Mouse (Mus musculus) limb, embryonic 11.5 days (tissue): ENCODE measurements around the gene Aldh1a2. TPM values are rescaled to one million over a fixed set of nuclear protein-coding genes. Genes with fewer than 3 reads are reported as not detected.

Source experiments
- ATAC-seq: fragments of 200-750 bp; cut with Nextera tagmentation; 2 replicates; pipeline ENCODE4 v1.8.0; 2017; ENCODE audit warnings: low read depth; ENCODE audit not compliant: insufficient number of reproducible peaks, low FRiP score, low TSS enrichment
- DNase-seq: peaks from one replicate; pipeline ENCODE4 v3.0.0-alpha.2; 2015; ENCODE audit warnings: low spot score
- H3K27ac ChIP-seq: fragments of 300-500 bp; sonication (generic); replicated peaks from 2 replicates; pipeline ENCODE4 v1.5.1; 2014; ENCODE audit warnings: low read depth, mild to moderate bottlenecking, low read length
- H3K27me3 ChIP-seq: fragments of 300-500 bp; sonication (generic); 2 replicates; pipeline ENCODE4 v1.6.1; 2014; ENCODE audit warnings: mild to moderate bottlenecking, low read length, mixed read lengths; ENCODE audit not compliant: control insufficient read depth, insufficient read depth
- H3K36me3 ChIP-seq: fragments of 300-500 bp; sonication (generic); 2 replicates; pipeline ENCODE4 v1.6.1; 2014; ENCODE audit warnings: mild to moderate bottlenecking, low read length, moderate library complexity, mixed read lengths; ENCODE audit not compliant: control insufficient read depth, insufficient read depth
- H3K4me1 ChIP-seq: fragments of 300-500 bp; sonication (generic); 2 replicates; pipeline ENCODE4 v1.6.1; 2014; ENCODE audit warnings: low read length, mixed read lengths; ENCODE audit not compliant: control insufficient read depth, insufficient read depth
- H3K4me2 ChIP-seq: fragments of 300-500 bp; sonication (generic); 2 replicates; pipeline ENCODE4 v1.6.1; 2014; ENCODE audit warnings: low read depth, mild to moderate bottlenecking, moderate library complexity; ENCODE audit not compliant: severe bottlenecking
- H3K4me3 ChIP-seq: fragments of 300-500 bp; sonication (generic); 2 replicates; pipeline ENCODE4 v1.5.1; 2014; ENCODE audit warnings: low read depth, low read length
- H3K9ac ChIP-seq: fragments of 300-500 bp; sonication (generic); 2 replicates; pipeline ENCODE4 v1.6.1; 2014; ENCODE audit warnings: mild to moderate bottlenecking, low read length
- H3K9me3 ChIP-seq: fragments of 300-500 bp; sonication (generic); 2 replicates; pipeline ENCODE4 v1.6.1; 2016; ENCODE audit warnings: low read length; ENCODE audit not compliant: control insufficient read depth
- WGBS: fragments of 180-500 bp; shearing (Covaris S2); extraction: QIAGEN DNeasy Blood & Tissue Kit; methylation state at CpG from one replicate; pipeline ENCODE4 v1.1.7; 2014; 5-methylcytosine and 5-hydroxymethylcytosine counted together
- polyA plus RNA-seq: library from polyadenylated mRNA; unstranded; fragments of >200 nt; fragmentation: Nextera tagmentation; extraction: Ambion mirVana; gene quantifications from 2 replicates; pipeline ENCODE4 v1.2.1, GENCODE M21; 2014

Aldh1a2 gene
- polyA plus RNA-seq, 1 experiment from 2014 or later: 42.3 TPM

DNA sequence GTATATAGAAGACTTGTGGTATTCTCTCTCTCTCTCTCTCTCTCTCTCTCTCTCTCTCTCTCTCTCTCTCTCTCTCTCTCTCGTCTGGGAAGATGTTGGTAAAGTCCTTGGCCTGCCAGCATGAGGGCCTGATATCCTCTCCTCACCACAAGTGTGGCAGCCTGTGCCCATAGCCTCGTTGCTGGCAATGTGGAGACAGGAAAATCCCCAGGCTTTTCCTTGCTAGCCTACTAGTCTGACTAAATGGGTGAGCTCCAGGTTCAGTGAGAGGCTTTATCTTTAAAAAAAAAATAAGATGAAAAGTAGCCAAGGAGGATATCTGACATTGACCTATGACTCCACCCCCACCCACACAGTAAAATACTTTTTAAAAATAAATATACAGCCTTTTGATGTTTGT lies 4.8 kb downstream of the Aldh1a2 start:
- no peaks in the 10 kb centered on the region; the same call in 1 of the 2 replicates for H3K4me1 ChIP-seq
- H3K27me3 ChIP-seq: peaks cover 28% of the 10 kb centered on the region
- H3K9ac ChIP-seq: no peak overlapping the region
- H3K36me3 ChIP-seq: no peaks in the 10 kb centered on the region
- no peak overlapping the region for H3K4me3 ChIP-seq
- H3K4me2 ChIP-seq: no peak overlapping the region
- H3K9me3 ChIP-seq: no peaks in the 10 kb centered on the region
- no peak overlapping the region for H3K27ac ChIP-seq
- no peak for ATAC-seq
- DNase-seq: no peak
- WGBS: 62% methylated on average over 2 of the region's 2 CpGs

DNA sequence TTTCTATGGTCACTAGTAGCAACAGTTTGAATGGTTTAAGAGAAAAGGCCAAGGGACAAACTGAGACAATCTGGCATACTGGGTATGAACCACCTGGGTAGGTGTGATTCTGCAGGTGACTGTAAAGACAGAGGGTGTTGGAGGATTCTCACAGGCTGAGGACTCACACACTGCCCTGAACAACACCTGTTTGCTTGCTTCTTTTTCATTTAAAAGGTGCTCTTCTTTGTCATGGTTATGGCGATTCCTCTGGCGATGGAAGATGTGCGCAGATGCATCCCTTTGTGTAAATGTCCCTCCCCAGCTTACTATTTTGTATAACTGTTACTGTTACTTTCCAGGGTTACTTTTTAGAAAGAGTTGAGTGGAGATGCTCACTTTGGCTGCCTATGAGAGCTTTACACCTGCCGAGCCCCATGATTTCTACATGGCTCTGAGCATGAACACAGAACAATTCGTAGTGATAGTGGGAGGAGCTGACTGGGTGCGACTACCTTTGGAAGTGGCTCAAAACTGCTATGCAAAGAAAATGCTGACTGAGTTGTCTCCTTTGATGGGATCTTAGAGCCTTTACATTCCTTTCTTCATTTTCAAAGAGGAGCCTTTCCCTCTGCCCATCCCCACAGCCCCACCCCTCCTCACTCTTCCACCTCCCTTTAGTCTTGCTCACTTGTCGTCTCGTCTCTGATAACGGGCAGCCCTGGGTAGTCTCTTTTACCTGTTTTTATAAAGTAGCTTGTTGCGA lies 11.8 kb downstream of the Aldh1a2 start:
- no peak for DNase-seq
- Histone ChIP-seq H3K27me3 (peaks cover 15% of the 10 kb centered on the region), H3K4me3 (no peak overlapping the region)

DNA sequence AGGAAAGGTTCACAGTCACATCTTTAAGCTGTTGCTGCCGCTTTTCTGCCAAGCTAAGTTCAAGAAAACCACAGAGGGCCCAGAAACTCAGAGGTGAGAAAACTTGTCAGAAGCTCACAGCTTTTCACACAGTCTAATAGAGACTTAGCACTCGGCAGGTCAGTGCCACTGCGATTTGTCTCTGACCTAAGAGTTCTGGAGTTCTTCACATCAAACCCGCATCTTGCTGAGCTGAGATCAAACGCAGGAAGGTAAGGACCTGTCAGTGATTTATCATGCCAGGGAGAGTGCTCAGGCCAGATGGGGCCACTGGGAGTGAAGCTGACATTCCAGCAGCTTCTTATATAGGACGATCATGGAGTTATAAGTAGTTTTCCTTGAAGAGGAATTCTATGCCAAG lies 14.4 kb downstream of the Aldh1a2 start:
- Histone ChIP-seq H3K4me3 (no peak overlapping the region), H3K4me1 (peaks cover 4% of the 10 kb centered on the region; the same call in 1 of the 2 replicates), H3K36me3 (no peaks in the 10 kb centered on the region), H3K27ac (no peak overlapping the region), H3K9me3 (no peaks in the 10 kb centered on the region), H3K4me2 (no peak overlapping the region), H3K9ac (no peak overlapping the region), H3K27me3 (peaks cover 16% of the 10 kb centered on the region)
- peak; percentile 31 for DNase-seq
- 2% methylated on average over 6 of the region's 6 CpGs for WGBS
- no peak for ATAC-seq

More for the DNA sequence above, 11.8 kb downstream of the Aldh1a2 start:
- no peak for ATAC-seq
- WGBS: 27% methylated on average over 10 of the region's 10 CpGs
- no peak overlapping the region for H3K27ac ChIP-seq
- H3K9ac ChIP-seq: no peak overlapping the region
- no peaks in the 10 kb centered on the region for H3K9me3 ChIP-seq
- no peaks in the 10 kb centered on the region for H3K36me3 ChIP-seq
- H3K4me2 ChIP-seq: no peak overlapping the region
- peaks cover 4% of the 10 kb centered on the region; the same call in 1 of the 2 replicates for H3K4me1 ChIP-seq

DNA sequence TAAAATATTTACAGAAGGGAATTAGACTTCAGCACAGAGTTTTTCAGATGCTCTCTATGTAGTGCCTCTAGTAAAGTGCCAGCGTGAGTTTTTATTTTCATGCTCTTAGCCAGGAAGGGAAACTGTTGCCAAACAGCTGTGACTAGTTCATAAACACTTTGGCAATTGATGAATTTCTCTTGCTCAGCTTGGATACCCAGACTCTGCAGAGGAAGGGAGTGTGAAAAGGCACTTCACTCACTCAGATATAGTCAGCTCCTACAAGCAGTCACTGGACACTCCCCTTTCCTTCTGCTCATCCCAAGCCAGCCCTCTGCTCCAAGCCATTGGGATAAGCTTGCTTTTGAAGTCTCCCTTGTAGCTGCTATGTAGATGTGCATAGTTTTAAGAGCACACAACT lies 21.0 kb downstream of the Aldh1a2 start:
- Histone ChIP-seq H3K9ac (no peak overlapping the region), H3K4me3 (no peak overlapping the region), H3K36me3 (no peaks in the 10 kb centered on the region), H3K9me3 (no peaks in the 10 kb centered on the region), H3K27me3 (peaks cover 7% of the 10 kb centered on the region; the same call in 1 of the 2 replicates), H3K4me2 (no peak overlapping the region), H3K4me1 (0 out of 2 replicates have a peak, but pooled peaks cover 2% of the 10 kb centered on the region), H3K27ac (no peak overlapping the region)
- ATAC-seq (no peak), DNase-seq (no peak)
- 67% methylated on average over 1 of the region's 1 CpGs for WGBS

DNA sequence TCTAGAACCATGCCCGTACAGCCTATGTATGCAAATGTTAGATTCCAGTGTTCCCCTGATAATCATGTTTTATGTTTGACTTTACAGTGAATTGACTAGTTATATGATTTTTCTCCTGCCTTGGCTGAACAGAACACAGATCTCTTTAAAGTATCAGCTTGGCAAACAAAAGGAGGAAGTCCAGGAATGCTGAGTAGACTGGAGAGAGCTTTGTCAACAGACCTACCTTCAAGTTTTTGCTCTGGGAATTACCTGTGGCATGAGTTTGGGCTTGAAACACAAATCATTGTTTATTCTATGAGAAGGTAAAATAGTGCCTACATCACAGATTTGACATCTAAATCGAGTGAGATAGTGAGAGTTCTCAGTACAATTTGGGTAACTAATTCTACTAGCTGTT lies 24.3 kb downstream of the Aldh1a2 start:
- Histone ChIP-seq H3K27ac (no peak overlapping the region), H3K4me3 (no peak overlapping the region), H3K4me1 (peaks cover 2% of the 10 kb centered on the region; the same call in 1 of the 2 replicates), H3K9ac (no peak overlapping the region), H3K27me3 (peaks cover 5% of the 10 kb centered on the region; the same call in 1 of the 2 replicates), H3K9me3 (no peaks in the 10 kb centered on the region), H3K4me2 (no peak overlapping the region), H3K36me3 (no peaks in the 10 kb centered on the region)
- 82% methylated on average over 2 of the region's 2 CpGs for WGBS
- ATAC-seq (no peak), DNase-seq (no peak)

DNA sequence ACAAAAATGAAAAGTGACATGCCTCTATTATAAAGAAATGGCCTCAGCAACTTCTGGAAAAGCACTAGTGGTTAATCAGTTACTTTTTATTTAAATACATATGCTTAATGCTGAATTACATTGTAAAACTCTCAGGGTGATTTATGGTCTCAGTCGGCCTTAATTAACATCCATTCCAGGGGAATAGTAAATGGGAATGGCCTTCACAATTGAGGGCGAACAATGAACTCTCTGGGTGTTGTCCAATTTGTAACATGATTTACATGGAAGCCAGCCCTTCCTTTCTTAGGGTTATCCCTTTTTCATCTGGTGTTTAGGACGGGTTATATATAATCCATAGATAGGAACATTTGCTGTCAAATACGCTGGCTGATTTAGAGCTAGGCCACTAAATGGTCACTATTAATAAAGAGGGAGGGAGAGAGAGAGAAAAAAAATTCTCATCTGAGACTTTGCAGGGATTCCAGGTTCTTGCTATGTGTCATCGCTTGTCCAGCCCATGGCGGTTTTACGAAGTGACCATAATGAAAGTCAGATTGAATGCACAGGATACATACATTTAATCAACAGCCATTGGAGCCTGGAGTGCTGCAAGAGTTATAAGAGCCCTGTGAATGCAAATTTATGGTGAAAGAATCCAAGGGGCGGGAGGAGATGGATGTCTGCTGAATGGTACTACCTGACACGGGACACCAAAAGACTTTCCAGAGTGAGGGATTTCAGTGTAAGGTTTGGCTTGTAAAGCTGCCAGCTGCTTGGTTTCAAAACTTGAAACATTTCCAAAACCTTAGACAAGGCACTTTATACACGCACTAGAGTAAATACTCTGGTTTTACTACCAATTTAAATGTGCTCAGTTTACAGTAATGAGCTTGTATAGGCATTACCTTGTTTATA lies 26.2 kb downstream of the Aldh1a2 start:
- Histone ChIP-seq H3K4me3 (no peak overlapping the region), H3K36me3 (no peaks in the 10 kb centered on the region), H3K9me3 (no peaks in the 10 kb centered on the region), H3K4me1 (peaks cover 2% of the 10 kb centered on the region; the same call in 1 of the 2 replicates), H3K27ac (no peak overlapping the region), H3K4me2 (no peak overlapping the region), H3K27me3 (peaks cover 5% of the 10 kb centered on the region; the same call in 1 of the 2 replicates), H3K9ac (no peak overlapping the region)
- peak; percentile 57; the same call in 1 of the 2 replicates for ATAC-seq
- DNase-seq: peak; percentile 53
- 24% methylated on average over 10 of the region's 10 CpGs for WGBS

DNA sequence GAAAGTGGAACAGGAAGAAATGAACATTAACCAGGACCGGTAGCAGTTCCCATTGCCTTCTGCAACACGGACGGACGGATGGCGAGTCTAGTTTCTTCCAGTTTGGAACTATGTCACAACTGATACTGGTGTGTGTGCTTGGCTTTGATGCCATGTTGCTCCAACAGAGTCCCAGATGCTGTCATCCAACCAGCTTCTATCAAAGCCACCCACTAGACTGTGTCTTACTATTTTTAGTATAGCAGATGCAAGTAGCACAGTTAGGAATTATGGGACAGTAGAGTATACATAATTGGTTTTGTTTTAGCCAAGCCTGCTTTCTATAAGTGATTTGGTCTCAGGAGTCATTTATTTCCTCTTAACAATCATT lies 26.8 kb downstream of the Aldh1a2 start:
- Histone ChIP-seq H3K27me3 (peaks cover 4% of the 10 kb centered on the region; the same call in 1 of the 2 replicates), H3K4me2 (no peak overlapping the region), H3K9ac (no peak overlapping the region), H3K4me1 (peaks cover 2% of the 10 kb centered on the region; the same call in 1 of the 2 replicates), H3K4me3 (no peak overlapping the region), H3K27ac (no peak overlapping the region), H3K9me3 (no peaks in the 10 kb centered on the region), H3K36me3 (no peaks in the 10 kb centered on the region)
- no peak for ATAC-seq
- no peak for DNase-seq
- WGBS: 51% methylated on average over 5 of the region's 5 CpGs

DNA sequence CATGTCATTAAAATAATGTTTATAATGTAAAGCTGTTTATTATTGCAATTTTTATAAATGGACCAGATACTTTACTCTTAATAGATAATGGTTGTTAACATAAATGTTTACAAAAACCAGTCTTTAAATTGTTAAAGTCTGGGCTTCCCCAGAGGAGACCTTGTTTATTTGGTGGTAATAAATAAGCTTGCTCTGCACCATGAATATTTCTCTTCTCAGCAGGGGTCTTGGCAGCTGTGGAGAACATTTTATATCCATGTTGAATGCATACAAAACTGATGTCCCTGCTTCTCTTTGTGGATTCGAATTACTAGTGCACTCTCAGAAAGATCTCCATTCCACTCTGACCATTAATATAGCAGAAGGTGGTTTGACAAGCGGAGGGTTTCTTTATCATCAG lies 38.8 kb downstream of the Aldh1a2 start:
- 88% methylated on average over 2 of the region's 2 CpGs for WGBS
- DNase-seq: no peak
- H3K36me3 ChIP-seq: no peaks in the 10 kb centered on the region
- H3K27ac ChIP-seq: no peak overlapping the region
- H3K9me3 ChIP-seq: no peaks in the 10 kb centered on the region
- H3K27me3 ChIP-seq: no peaks in the 10 kb centered on the region
- no peak for ATAC-seq
- no peaks in the 10 kb centered on the region for H3K4me1 ChIP-seq
- H3K4me3 ChIP-seq: no peak overlapping the region
- H3K4me2 ChIP-seq: no peak overlapping the region
- H3K9ac ChIP-seq: no peak overlapping the region
